Mouse (Mus musculus) lung, embryonic 14.5 days (tissue): ENCODE measurements around the gene Hist1h2bc. TPM values are rescaled to one million over a fixed set of nuclear protein-coding genes. Genes with fewer than 3 reads are reported as not detected.
"Not testable (repeated sequence)": the region's sequence is repeated elsewhere in the genome, so short reads cannot be mapped to it uniquely, and the experiment has no call there.

Experiments
- ATAC-seq: fragments of 200-750 bp; cut with Nextera tagmentation; 2 replicates; pipeline ENCODE4 v1.8.0; 2017; ENCODE audit warnings: mild to moderate bottlenecking, moderate TSS enrichment, moderate library complexity; ENCODE audit not compliant: insufficient read depth
- DNase-seq: peaks from one replicate; pipeline ENCODE4 v3.0.0-alpha.2; 2015
- H3K27ac ChIP-seq: fragments of 300-500 bp; sonication (generic); 2 replicates; pipeline ENCODE4 v1.5.1; 2014; ENCODE audit warnings: low read depth, mild to moderate bottlenecking, moderate library complexity
- H3K27me3 ChIP-seq: fragments of 300-500 bp; sonication (generic); 2 replicates; pipeline ENCODE4 v1.6.1; 2014; ENCODE audit warnings: low read length, control low read depth; ENCODE audit not compliant: insufficient read depth
- H3K36me3 ChIP-seq: fragments of 300-500 bp; sonication (generic); 2 replicates; pipeline ENCODE4 v1.6.1; 2014; ENCODE audit warnings: control low read depth; ENCODE audit not compliant: insufficient read depth
- H3K4me1 ChIP-seq: fragments of 300-500 bp; sonication (generic); 2 replicates; pipeline ENCODE4 v1.6.1; 2014; ENCODE audit warnings: antibody characterized with exemption, control low read depth; ENCODE audit not compliant: insufficient read depth
- H3K4me2 ChIP-seq: fragments of 300-500 bp; sonication (generic); 2 replicates; pipeline ENCODE4 v1.6.1; 2014; ENCODE audit warnings: mild to moderate bottlenecking
- H3K4me3 ChIP-seq: fragments of 300-500 bp; sonication (generic); 2 replicates; pipeline ENCODE4 v1.5.1; 2014; ENCODE audit warnings: low read depth, low read length
- H3K9ac ChIP-seq: fragments of 300-500 bp; sonication (generic); 2 replicates; pipeline ENCODE4 v1.6.1; 2014
- H3K9me3 ChIP-seq: fragments of 300-500 bp; sonication (generic); 2 replicates; pipeline ENCODE4 v1.6.1; 2016; ENCODE audit warnings: low read depth, low read length, control low read depth
- CTCF ChIP-seq: IDR thresholded peaks from 2 replicates; pipeline ENCODE4 v1.5.1; 2016; ENCODE audit warnings: antibody characterized with exemption, low read depth
- WGBS: fragments of 180-500 bp; shearing (Covaris S2); extraction: QIAGEN DNeasy Blood & Tissue Kit; methylation state at CpG from one replicate; pipeline ENCODE4 v1.1.7; 2014; 5-methylcytosine and 5-hydroxymethylcytosine counted together
- polyA plus RNA-seq: library from polyadenylated mRNA; unstranded; fragments of >200 nt; fragmentation: Nextera tagmentation; extraction: Ambion mirVana; gene quantifications from 2 replicates; pipeline ENCODE4 v1.2.1, GENCODE M21; 2014

Gene Hist1h2bc
- polyA plus RNA-seq, 1 experiment from 2014 or later = 52.9 TPM

DNA sequence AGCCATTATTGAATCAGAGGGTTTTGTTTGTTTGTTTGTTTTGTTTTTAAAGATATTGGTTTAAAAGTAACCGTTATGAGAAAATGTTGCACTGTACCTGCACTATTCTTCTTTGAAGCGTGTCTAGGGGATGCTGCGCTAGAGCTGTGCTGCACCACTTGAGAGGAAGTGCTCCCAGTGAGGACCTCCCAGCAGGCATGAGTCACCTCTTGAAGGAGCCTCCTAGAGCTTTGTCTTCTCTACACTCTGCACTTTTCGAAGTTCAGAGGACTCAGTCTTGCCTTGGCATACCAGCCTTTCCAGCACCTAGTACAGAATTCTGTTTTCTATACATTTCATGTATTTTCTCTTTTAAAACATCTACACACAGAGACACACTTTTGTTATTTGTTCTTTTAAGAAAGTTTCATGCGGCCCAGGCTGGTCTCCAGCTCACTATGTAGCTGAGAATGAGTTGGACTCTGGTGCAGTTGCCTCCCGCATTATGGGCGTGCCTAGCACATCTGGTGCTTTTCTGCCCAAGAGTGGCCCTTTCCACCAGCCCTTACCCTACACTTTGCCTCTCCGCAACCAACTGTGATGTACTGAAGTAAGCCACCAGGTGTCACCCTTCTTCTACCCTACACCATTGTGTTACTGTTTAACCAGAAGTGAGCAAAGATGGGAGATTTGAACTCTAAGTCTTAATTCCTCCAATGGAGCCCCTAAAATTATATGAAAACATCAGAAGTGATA, 17.0 kb downstream of the Hist1h2bc start:
- H3K9me3 ChIP-seq = no peaks in the 10 kb centered on the region
- H3K4me2 ChIP-seq = no peak overlapping the region
- no peaks in the 10 kb centered on the region; the same call in 1 of the 2 replicates for H3K4me1 ChIP-seq
- H3K27ac ChIP-seq = no peak overlapping the region
- 16% methylated on average over 8 of the region's 8 CpGs for WGBS
- H3K4me3 ChIP-seq = no peak overlapping the region
- TF ChIP-seq CTCF = peak; percentile 87
- H3K27me3 ChIP-seq = no peaks in the 10 kb centered on the region
- ATAC-seq (peak; percentile 64), DNase-seq (peak; percentile 91)
- H3K36me3 ChIP-seq = no peaks in the 10 kb centered on the region
- no peak overlapping the region for H3K9ac ChIP-seq

DNA sequence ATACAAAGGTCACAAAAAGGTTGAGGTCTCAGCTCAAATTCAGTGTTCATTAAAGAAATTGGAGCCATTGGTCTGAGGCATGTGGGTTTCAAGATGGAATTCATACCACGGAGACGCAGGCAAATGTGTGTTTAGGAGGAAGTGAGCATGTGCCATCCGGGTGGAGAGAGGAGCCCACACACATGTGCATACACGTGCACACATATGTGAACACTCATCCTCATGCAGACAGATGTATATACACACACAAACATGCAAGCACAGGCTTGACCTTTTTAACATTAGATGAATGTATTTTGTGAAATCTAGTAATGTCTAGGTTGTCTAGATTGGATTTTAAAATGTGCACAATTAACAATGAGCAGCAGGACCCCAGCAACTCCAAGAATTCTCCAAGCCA, 18.2 kb downstream of the Hist1h2bc start:
- Histone ChIP-seq H3K9ac (no peak overlapping the region), H3K36me3 (no peaks in the 10 kb centered on the region), H3K4me1 (no peaks in the 10 kb centered on the region; the same call in 1 of the 2 replicates), H3K4me2 (no peak overlapping the region), H3K27ac (no peak overlapping the region), H3K27me3 (no peaks in the 10 kb centered on the region), H3K4me3 (no peak overlapping the region), H3K9me3 (no peaks in the 10 kb centered on the region)
- DNase-seq (no peak), ATAC-seq (no peak)
- TF ChIP-seq CTCF = no peak
- 74% methylated on average over 4 of the region's 4 CpGs for WGBS

DNA sequence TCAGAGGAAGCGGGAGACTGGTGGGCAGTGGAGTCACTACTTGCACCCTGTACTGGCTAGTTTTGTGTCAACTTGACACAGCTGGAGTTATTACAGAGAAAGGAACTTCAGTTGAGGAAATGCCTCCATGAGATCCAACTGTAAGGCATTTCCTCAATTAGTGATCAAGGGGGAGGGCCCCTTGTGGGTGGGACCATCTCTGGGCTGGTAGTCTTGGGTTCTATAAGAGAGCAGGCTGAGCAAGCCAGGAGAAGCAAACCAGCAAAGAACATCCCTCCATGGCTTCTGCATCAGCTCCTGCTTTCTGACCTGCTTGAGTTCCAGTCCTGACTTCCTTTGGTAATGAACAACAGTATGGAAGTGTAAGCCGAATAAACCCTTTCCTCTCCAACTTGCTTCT, 18.8 kb downstream of the Hist1h2bc start:
- H3K9me3 ChIP-seq, H3K36me3 ChIP-seq, H3K27ac ChIP-seq, H3K4me3 ChIP-seq, ATAC-seq, H3K9ac ChIP-seq, H3K4me1 ChIP-seq, DNase-seq, H3K27me3 ChIP-seq, H3K4me2 ChIP-seq: not testable (repeated sequence)
- WGBS = 78% methylated on average over 2 of the region's 2 CpGs

DNA sequence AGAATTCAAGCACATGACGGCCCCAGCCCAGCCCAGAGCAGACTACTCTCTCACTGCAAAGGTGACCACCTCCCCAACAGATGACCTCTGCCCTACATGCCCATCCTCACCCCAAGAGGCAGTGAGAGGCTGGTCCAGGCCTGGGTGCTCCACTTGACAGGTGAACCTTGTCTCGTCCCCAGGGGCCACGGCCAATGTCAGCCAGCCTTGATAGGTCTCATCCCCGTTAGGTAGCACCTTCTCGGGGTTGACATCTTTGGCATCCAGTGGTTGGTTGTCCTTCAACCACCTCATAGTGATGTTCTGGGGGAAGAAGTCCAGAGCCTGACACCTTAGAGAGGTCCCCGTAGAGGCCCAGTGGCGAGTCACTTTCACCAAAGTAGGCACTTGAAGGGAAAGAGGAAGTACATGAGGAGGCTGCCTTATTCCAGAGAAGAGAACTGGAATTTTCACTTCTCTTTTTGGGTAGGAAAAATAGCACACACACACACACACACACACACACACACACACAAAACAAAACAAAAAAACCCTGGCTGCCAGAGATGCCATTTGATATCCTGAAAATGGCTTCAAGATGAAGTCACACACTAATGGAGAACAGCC, 21.9 kb downstream of the Hist1h2bc start:
- no peak overlapping the region for H3K27ac ChIP-seq
- WGBS = 89% methylated on average over 7 of the region's 7 CpGs
- H3K4me2 ChIP-seq = no peak overlapping the region
- no peak overlapping the region for H3K4me3 ChIP-seq
- H3K9me3 ChIP-seq = no peaks in the 10 kb centered on the region
- H3K36me3 ChIP-seq = no peaks in the 10 kb centered on the region
- no peak for ATAC-seq
- no peak for TF ChIP-seq CTCF
- no peak for DNase-seq
- H3K4me1 ChIP-seq = no peaks in the 10 kb centered on the region; the same call in 1 of the 2 replicates
- no peak overlapping the region for H3K9ac ChIP-seq
- no peaks in the 10 kb centered on the region for H3K27me3 ChIP-seq

DNA sequence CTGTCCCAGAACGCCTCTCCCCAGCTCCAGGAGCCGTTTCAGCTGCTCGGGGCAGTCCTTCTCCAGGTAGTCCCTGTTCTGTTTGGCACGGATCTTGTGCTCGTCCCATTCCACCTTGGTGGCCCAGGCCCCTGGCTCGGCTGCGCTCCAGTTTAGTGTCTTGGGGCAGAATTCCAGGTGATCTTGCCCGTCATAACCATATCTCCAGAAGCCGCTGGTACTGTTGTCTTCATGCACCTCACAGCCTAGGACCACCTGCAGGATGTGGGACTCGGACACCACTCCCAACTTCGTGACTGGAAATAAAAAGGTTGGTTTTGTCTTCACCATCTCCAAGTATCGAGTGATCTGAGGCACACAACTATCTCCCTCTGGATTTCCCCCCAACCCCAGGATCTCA, 22.8 kb downstream of the Hist1h2bc start:
- no peaks in the 10 kb centered on the region for H3K36me3 ChIP-seq
- H3K9me3 ChIP-seq = no peaks in the 10 kb centered on the region
- no peak overlapping the region for H3K27ac ChIP-seq
- H3K4me1 ChIP-seq = no peaks in the 10 kb centered on the region; the same call in 1 of the 2 replicates
- no peak overlapping the region for H3K4me3 ChIP-seq
- H3K9ac ChIP-seq = no peak overlapping the region
- H3K27me3 ChIP-seq = no peaks in the 10 kb centered on the region
- no peak overlapping the region for H3K4me2 ChIP-seq
- WGBS = 94% methylated on average over 12 of the region's 12 CpGs
- DNase-seq = no peak
- ATAC-seq = no peak
- TF ChIP-seq CTCF = no peak

DNA sequence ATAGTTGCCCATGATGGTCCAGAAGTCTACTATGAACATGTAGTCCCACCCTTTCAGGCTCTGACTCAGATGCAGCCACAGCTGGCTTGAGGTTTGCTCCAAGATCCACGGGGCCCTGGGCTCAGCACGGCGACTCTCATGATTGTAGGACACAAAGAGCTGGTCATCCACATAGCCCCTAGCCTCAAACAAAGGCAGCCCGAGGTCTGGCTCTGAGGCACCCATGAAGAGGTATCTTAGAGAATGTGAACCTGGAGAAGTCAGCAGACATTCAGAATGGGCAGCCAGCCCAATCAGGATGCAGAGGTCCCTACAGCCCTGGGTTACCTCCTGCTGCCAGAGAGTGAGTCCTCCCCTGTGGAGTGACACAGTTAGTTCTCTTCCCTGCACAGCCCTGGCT, 24.0 kb downstream of the Hist1h2bc start:
- no peak overlapping the region for H3K9ac ChIP-seq
- 87% methylated on average over 4 of the region's 4 CpGs for WGBS

DNA sequence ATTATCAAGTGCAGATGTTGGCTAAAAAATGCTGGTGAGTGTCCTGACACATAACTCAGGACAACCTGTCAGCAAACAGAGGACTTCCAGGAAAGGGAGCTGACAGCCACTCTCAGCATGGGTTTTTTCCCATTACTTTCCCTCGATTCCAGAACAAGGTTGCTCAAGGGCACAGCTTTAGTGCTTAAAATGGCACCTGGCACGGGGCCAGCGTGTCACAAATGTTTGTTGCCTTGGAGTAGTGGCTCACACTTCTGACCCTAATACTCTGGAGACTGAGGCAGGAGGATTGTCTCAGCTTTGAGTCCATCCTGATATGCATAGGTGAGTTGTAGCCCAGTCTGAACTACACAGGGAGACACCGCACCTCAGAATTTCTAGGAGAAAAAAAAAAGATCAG, 24.7 kb downstream of the Hist1h2bc start:
- 57% methylated on average over 4 of the region's 4 CpGs for WGBS
- H3K27ac ChIP-seq = no peak overlapping the region

More for the DNA sequence above, 24.0 kb downstream of the Hist1h2bc start:
- no peaks in the 10 kb centered on the region for H3K27me3 ChIP-seq
- no peak overlapping the region for H3K4me2 ChIP-seq
- ATAC-seq = no peak
- H3K36me3 ChIP-seq = no peaks in the 10 kb centered on the region
- H3K9me3 ChIP-seq = no peaks in the 10 kb centered on the region
- TF ChIP-seq CTCF = no peak
- no peak for DNase-seq
- no peak overlapping the region for H3K4me3 ChIP-seq
- H3K4me1 ChIP-seq = no peaks in the 10 kb centered on the region; the same call in 1 of the 2 replicates
- H3K27ac ChIP-seq = no peak overlapping the region

More for the DNA sequence above, 24.7 kb downstream of the Hist1h2bc start:
- no peaks in the 10 kb centered on the region for H3K9me3 ChIP-seq
- no peak overlapping the region for H3K4me2 ChIP-seq
- no peak for DNase-seq
- no peaks in the 10 kb centered on the region; the same call in 1 of the 2 replicates for H3K4me1 ChIP-seq
- H3K4me3 ChIP-seq = no peak overlapping the region
- no peak for ATAC-seq
- TF ChIP-seq CTCF = no peak
- no peaks in the 10 kb centered on the region for H3K27me3 ChIP-seq
- H3K9ac ChIP-seq = no peak overlapping the region
- no peaks in the 10 kb centered on the region for H3K36me3 ChIP-seq
